Mouse (Mus musculus) heart, embryonic 13.5 days (tissue): ENCODE results near the gene Gstp2. TPM values are rescaled to one million over a fixed set of nuclear protein-coding genes. Genes with fewer than 3 reads are reported as not detected.
A peak's percentile ranks its signal among the peaks of the same experiment; 100 is the strongest.

ENCODE experiments used
- ATAC-seq: fragments of 200-750 bp; cut with Nextera tagmentation; 2 replicates; pipeline ENCODE4 v1.8.0; 2017; ENCODE audit warnings: moderate TSS enrichment; ENCODE audit not compliant: insufficient number of reproducible peaks, low FRiP score, low TSS enrichment; ENCODE audit errors: extremely low read depth
- H3K27ac ChIP-seq: fragments of 300-500 bp; sonication (generic); replicated peaks from 2 replicates; pipeline ENCODE4 v1.5.1; 2015; ENCODE audit warnings: moderate library complexity, mild to moderate bottlenecking, inconsistent platforms
- H3K27me3 ChIP-seq: fragments of 300-500 bp; sonication (generic); replicated peaks from 2 replicates; pipeline ENCODE4 v1.6.1; 2015; ENCODE audit warnings: mild to moderate bottlenecking, inconsistent platforms
- H3K36me3 ChIP-seq: fragments of 300-500 bp; sonication (generic); 2 replicates; pipeline ENCODE4 v1.6.1; 2015; ENCODE audit warnings: mild to moderate bottlenecking, inconsistent platforms
- H3K4me1 ChIP-seq: fragments of 300-500 bp; sonication (generic); 2 replicates; pipeline ENCODE4 v1.6.1; 2015; ENCODE audit warnings: inconsistent platforms
- H3K4me2 ChIP-seq: fragments of 300-500 bp; sonication (generic); 2 replicates; pipeline ENCODE4 v1.6.1; 2015; ENCODE audit warnings: inconsistent platforms, mild to moderate bottlenecking, moderate library complexity
- H3K4me3 ChIP-seq: fragments of 300-500 bp; sonication (generic); 2 replicates; pipeline ENCODE4 v1.5.1; 2015; ENCODE audit warnings: moderate library complexity, mild to moderate bottlenecking, inconsistent platforms
- H3K9ac ChIP-seq: fragments of 300-500 bp; sonication (generic); 2 replicates; pipeline ENCODE4 v1.6.1; 2015; ENCODE audit warnings: inconsistent platforms, mild to moderate bottlenecking, moderate library complexity
- H3K9me3 ChIP-seq: fragments of 300-500 bp; sonication (generic); 2 replicates; pipeline ENCODE4 v1.6.1; 2016; ENCODE audit warnings: inconsistent platforms
- WGBS: fragments of 180-500 bp; shearing (Covaris S2); methylation state at CpG from one replicate; pipeline ENCODE4 v1.1.7; 2015; ENCODE audit warnings: mixed read lengths; 5-methylcytosine and 5-hydroxymethylcytosine counted together
- polyA plus RNA-seq: library from polyadenylated mRNA; unstranded; fragments of >200 nt; fragmentation: Nextera tagmentation; extraction: Ambion mirVana; gene quantifications from 2 replicates; pipeline ENCODE4 v1.2.1, GENCODE M21; 2015

Gene Gstp2
- polyA plus RNA-seq, 1 experiment from 2014 or later = 5.1 TPM

- ATAC-seq = no peak
- 72% methylated on average over 15 of the region's 15 CpGs for WGBS
- Histone ChIP-seq H3K9me3 (no peaks in the 10 kb centered on the region), H3K27me3 (no peaks in the 10 kb centered on the region), H3K4me1 (peaks cover 55% of the 10 kb centered on the region), H3K9ac (peak overlapping the region; percentile 80), H3K4me3 (peak overlapping the region; percentile 42), H3K27ac (peak overlapping the region; percentile 98), H3K4me2 (peak overlapping the region; percentile 65), H3K36me3 (peaks cover 51% of the 10 kb centered on the region)
Measured at GRCm38 (mm10) chr19:4004331-4004730, 41.5 kb downstream of the Gstp2 start.

- Histone ChIP-seq H3K4me3 (peak overlapping the region; percentile 42), H3K4me2 (peak overlapping the region; percentile 65)
- WGBS = 56% methylated on average over 12 of the region's 12 CpGs
Measured at GRCm38 (mm10) chr19:4003641-4004040, 42.2 kb downstream of the Gstp2 start.

DNA sequence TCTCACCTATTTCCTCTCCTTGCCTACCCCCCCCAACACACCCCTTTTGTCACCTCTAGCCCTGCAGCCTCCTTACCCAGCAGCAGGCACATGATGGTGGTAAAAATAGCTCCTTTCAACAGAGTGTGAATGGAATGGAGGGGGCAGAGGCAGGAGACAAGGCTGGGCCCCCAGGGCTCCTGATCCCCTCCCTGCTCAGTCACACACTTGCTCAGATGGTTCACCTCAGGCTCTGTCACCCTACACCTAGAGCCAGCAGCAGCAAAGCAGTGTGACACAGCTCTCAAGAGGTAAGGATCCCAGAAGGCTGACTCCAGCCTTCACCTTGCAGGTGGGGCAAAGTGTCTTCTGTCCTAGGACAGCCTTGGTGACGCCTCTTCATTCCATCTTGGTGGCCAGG is 42.7 kb downstream of the Gstp2 start, which contains the start of gene Doc2g:
Gene Doc2g (plus strand): TSS at position 202 of the 400 bp plus-strand sequence.
- H3K9ac ChIP-seq = peak within 1 kb of the TSS; percentile 95
- peak within 1 kb of the TSS; percentile 42 for H3K4me3 ChIP-seq
- WGBS = 46% methylated on average over 1 of the region's 1 CpGs
- H3K27me3 ChIP-seq = no peaks in the 10 kb centered on the region
- peaks cover 38% of the 10 kb centered on the region for H3K36me3 ChIP-seq
- H3K4me1 ChIP-seq = peaks cover 58% of the 10 kb centered on the region
- H3K27ac ChIP-seq = peak within 1 kb of the TSS; percentile 98
- H3K4me2 ChIP-seq = peak within 1 kb of the TSS; percentile 65
- ATAC-seq = no peak
- no peaks in the 10 kb centered on the region for H3K9me3 ChIP-seq

More at GRCm38 (mm10) chr19:4003641-4004040, 42.2 kb downstream of the Gstp2 start:
- Histone ChIP-seq H3K27me3 (no peaks in the 10 kb centered on the region), H3K4me1 (peaks cover 58% of the 10 kb centered on the region), H3K9me3 (no peaks in the 10 kb centered on the region), H3K27ac (peak overlapping the region; percentile 98), H3K9ac (peak overlapping the region; percentile 80), H3K36me3 (peaks cover 44% of the 10 kb centered on the region)
- ATAC-seq = no peak

GRCm38 (mm10) chr19:4001752-4002151 is 44.1 kb downstream of the Gstp2 start:
- WGBS = 65% methylated on average over 5 of the region's 5 CpGs
- peak overlapping the region; percentile 93 for H3K4me2 ChIP-seq

GRCm38 (mm10) chr19:4000949-4001525 is 44.8 kb downstream of the Gstp2 start:
- Histone ChIP-seq H3K9me3 (no peaks in the 10 kb centered on the region), H3K4me3 (peak overlapping the region; percentile 77), H3K27me3 (0 out of 2 replicates have a peak, but pooled peaks cover 4% of the 10 kb centered on the region), H3K9ac (peak overlapping the region; percentile 95), H3K4me1 (peaks cover 57% of the 10 kb centered on the region), H3K27ac (peak overlapping the region; percentile 98), H3K36me3 (peaks cover 18% of the 10 kb centered on the region), H3K4me2 (peak overlapping the region; percentile 93)
- WGBS = 16% methylated on average over 17 of the region's 17 CpGs
- no peak for ATAC-seq

More at GRCm38 (mm10) chr19:4001752-4002151, 44.1 kb downstream of the Gstp2 start:
- Histone ChIP-seq H3K27ac (peak overlapping the region; percentile 98), H3K36me3 (peaks cover 25% of the 10 kb centered on the region), H3K9ac (peak overlapping the region; percentile 95), H3K27me3 (no peaks in the 10 kb centered on the region), H3K9me3 (no peaks in the 10 kb centered on the region), H3K4me1 (peaks cover 58% of the 10 kb centered on the region), H3K4me3 (peak overlapping the region; percentile 77)
- no peak for ATAC-seq

DNA sequence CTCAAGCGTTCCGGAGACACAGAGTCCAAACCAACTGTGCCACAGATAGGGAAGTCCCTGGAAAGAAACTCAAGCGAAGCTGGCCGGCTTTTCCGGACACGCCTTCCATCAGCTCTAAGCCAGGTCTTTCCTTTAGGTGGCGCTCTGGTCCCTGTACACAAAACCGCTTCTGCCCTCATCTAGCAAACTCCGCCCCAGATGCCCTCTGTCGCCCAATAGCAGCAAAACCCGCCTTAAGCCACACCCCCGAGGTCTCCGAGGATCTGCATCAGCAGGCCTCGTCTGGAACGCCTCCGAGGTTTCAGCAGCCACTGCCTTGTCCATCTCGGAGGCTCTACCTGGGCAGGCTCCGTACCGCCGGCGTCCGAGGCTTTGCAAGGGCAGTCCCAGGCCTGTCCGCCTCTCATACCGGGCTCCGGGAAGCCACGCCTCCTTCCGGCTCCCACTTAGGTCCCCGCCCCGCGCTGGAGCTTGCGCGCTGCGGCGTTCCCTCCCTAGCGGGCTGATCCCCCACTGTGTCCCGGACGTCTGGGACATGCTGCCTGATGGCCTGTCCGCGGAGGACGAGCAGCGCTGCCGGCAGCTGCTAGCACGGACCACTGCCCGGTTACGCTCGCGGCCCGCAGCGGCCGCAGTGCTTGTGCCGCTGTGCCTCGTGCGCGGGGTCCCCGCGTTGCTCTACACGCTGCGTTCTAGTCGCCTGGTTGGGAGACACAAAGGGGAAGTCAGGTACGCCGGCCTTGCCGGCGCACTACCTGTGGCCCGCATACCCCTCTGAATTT is 45.5 kb downstream of the Gstp2 start, which contains the start of the genes Nudt8 and Gm49405:
Gene Nudt8 (plus strand): TSS at position 462 of the 782 bp plus-strand sequence.
Gene Gm49405 (plus strand): TSS at position 508 of the 782 bp plus-strand sequence.
- H3K4me1 ChIP-seq = peaks cover 52% of the 10 kb centered on the region
- peak; percentile 85 for ATAC-seq
- H3K27me3 ChIP-seq = 0 out of 2 replicates have a peak, but pooled peaks cover 4% of the 10 kb centered on the region
- H3K27ac ChIP-seq = peak within 1 kb of the TSS; percentile 98
- H3K36me3 ChIP-seq = peaks cover 11% of the 10 kb centered on the region
- H3K4me2 ChIP-seq = peak within 1 kb of the TSS; percentile 93
- WGBS = under 1% methylated on average over 64 of the region's 64 CpGs
- H3K9me3 ChIP-seq = no peaks in the 10 kb centered on the region
- peak within 1 kb of the TSS; percentile 95 for H3K9ac ChIP-seq
- H3K4me3 ChIP-seq = peak within 1 kb of the TSS; percentile 77

DNA sequence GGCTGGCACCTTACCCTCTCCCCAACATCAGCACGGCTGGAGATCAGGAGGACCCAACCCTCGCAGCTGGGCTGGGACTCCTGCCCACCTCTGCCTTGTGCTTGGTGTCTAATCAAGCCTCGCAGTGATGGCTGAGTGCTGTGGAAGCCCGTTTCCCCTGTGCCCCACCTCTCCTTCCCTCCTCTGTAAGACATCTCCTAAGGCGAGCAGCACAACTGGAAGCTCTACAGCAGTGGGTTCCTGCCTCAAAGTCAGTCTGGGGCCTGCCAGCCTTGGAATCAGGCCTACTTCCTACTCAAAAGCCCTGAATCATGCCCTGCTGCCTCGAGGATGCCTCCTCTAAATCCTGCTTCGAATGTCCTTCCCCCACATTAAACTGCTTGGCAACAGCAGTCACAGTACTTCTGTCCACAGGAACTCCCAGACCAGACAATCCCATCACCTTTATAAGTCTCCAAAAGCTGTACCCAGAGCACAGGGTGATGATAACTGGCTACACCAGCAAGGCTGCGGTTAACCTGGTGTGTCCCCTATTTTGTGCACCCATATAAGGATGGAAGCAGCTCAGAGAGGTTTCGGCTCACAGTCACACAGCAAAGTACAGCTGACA is 46.6 kb downstream of the Gstp2 start:
- peaks cover 42% of the 10 kb centered on the region for H3K4me1 ChIP-seq
- H3K36me3 ChIP-seq = 0 out of 2 replicates have a peak, but pooled peaks cover under 1% of the 10 kb centered on the region
- H3K4me3 ChIP-seq = peak overlapping the region; percentile 77
- peak overlapping the region; percentile 93 for H3K4me2 ChIP-seq
- no peak overlapping the region for H3K27ac ChIP-seq
- no peaks in the 10 kb centered on the region for H3K9me3 ChIP-seq
- 0 out of 2 replicates have a peak, but pooled peaks cover 4% of the 10 kb centered on the region for H3K27me3 ChIP-seq
- peak overlapping the region; percentile 81 for H3K9ac ChIP-seq
- WGBS = 84% methylated on average over 9 of the region's 9 CpGs
- ATAC-seq = no peak

- no peaks in the 10 kb centered on the region for H3K9me3 ChIP-seq
- H3K4me3 ChIP-seq = no peak overlapping the region
- H3K4me2 ChIP-seq = no peak overlapping the region
- H3K27ac ChIP-seq = no peak overlapping the region
- no peak for ATAC-seq
- peaks cover 4% of the 10 kb centered on the region; the same call in 1 of the 2 replicates for H3K27me3 ChIP-seq
- WGBS = 68% methylated on average over 8 of the region's 8 CpGs
- no peaks in the 10 kb centered on the region for H3K36me3 ChIP-seq
- H3K4me1 ChIP-seq = peaks cover 33% of the 10 kb centered on the region
- H3K9ac ChIP-seq = no peak overlapping the region
Measured at GRCm38 (mm10) chr19:3998335-3998734, 47.5 kb downstream of the Gstp2 start.

- peaks cover 4% of the 10 kb centered on the region; the same call in 1 of the 2 replicates for H3K27me3 ChIP-seq
- no peak for ATAC-seq
- H3K4me3 ChIP-seq = no peak overlapping the region
- H3K9me3 ChIP-seq = no peaks in the 10 kb centered on the region
- peaks cover 24% of the 10 kb centered on the region for H3K4me1 ChIP-seq
- no peak overlapping the region for H3K4me2 ChIP-seq
- no peak overlapping the region for H3K27ac ChIP-seq
- H3K9ac ChIP-seq = peak overlapping the region; percentile 6; the same call in 1 of the 2 replicates
- no peaks in the 10 kb centered on the region for H3K36me3 ChIP-seq
- WGBS = 45% methylated on average over 8 of the region's 8 CpGs
Measured at GRCm38 (mm10) chr19:3997231-3997630, 48.6 kb downstream of the Gstp2 start.

DNA sequence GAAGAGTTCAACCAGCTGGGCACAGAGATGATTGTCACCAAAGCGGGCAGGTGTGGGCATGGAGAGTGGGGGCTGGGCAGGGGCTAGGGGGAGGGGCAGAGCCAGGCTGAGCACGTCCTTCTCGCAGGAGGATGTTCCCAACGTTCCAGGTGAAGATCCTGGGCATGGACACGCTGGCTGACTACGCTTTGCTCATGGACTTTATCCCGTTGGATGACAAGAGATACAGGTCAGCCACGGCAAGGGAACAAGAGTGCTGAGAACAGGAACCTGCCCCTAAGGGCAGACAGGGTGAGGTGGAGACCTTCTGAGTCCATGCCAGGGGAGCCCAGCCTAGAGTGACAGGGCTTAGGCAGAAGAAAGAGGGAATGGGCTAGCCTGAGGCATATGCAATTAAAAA is 49.1 kb downstream of the Gstp2 start:
- WGBS = 68% methylated on average over 8 of the region's 8 CpGs
- Histone ChIP-seq H3K4me2 (no peak overlapping the region), H3K27me3 (peaks cover 4% of the 10 kb centered on the region; the same call in 1 of the 2 replicates), H3K4me3 (no peak overlapping the region), H3K36me3 (no peaks in the 10 kb centered on the region), H3K4me1 (peaks cover 19% of the 10 kb centered on the region), H3K9me3 (no peaks in the 10 kb centered on the region), H3K9ac (no peak overlapping the region), H3K27ac (no peak overlapping the region)
- no peak for ATAC-seq

GRCm38 (mm10) chr19:3996106-3996505 is 49.7 kb downstream of the Gstp2 start:
- peaks cover 13% of the 10 kb centered on the region for H3K4me1 ChIP-seq
- no peak for ATAC-seq
- no peak overlapping the region for H3K9ac ChIP-seq
- H3K36me3 ChIP-seq = no peaks in the 10 kb centered on the region
- no peak overlapping the region for H3K4me3 ChIP-seq
- no peak overlapping the region for H3K4me2 ChIP-seq
- no peak overlapping the region for H3K27ac ChIP-seq
- peaks cover 4% of the 10 kb centered on the region; the same call in 1 of the 2 replicates for H3K27me3 ChIP-seq
- WGBS = 57% methylated on average over 7 of the region's 7 CpGs
- H3K9me3 ChIP-seq = no peaks in the 10 kb centered on the region
